Comparison of ENCODE assay signal across 23 mouse cellular contexts in the genomic region with DNA sequence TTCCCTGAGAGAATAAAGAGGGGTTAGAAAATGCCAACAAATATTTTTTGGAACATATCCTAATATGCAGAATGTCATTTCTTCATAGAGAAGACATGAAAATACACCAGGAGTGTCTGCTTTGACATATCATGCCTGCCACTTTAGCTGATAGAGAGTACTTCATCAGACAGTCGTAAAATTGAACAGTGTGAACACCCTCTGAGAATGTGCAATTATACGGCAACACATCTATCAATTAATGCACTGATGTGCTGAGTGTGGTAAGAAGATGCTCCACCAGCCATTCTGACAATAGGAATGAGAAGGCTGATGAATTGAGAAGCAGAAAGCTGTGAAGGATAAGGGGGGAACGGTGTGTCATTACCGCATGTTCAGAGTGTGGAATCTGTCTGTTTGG.
A peak's percentile ranks its signal among the peaks of the same experiment; 100 is the strongest.
DNase-seq lines count a peak whose midpoint lies in the region; ATAC-seq and TF ChIP-seq lines count a peak whose summit lies in the region.
"Had no signal": no experiment of that assay in that cellular context is flagged by ENCODE, and none has a peak within 500 bp of the region (broad histone marks: within the 10 kb centered on the region; RNA-seq: fewer than 3 reads in every experiment).

No protein-coding gene starts in this region.

- H3K4me2 ChIP-seq in forebrain, embryonic 14.5 days (ENCODE audit: low read length): no peak overlapping the region
- no peak overlapping the region for H3K4me2 ChIP-seq in forebrain, embryonic 13.5 days
- H3K4me2 ChIP-seq in forebrain, postnatal 0 days (ENCODE audit: low read depth): no peak overlapping the region
- no peak overlapping the region for H3K4me2 ChIP-seq in forebrain, embryonic 16.5 days (ENCODE audit: low read length)
- no peak overlapping the region for H3K4me2 ChIP-seq in neural tube, embryonic 14.5 days (ENCODE audit: low read depth, low read length)
- H3K4me2 ChIP-seq in neural tube, embryonic 15.5 days: no peak overlapping the region

- no peaks in the 10 kb centered on the region for H3K27me3 ChIP-seq in forebrain, embryonic 14.5 days (replicated peaks; ENCODE audit: control insufficient read depth, insufficient read depth, low read length)
- no peaks in the 10 kb centered on the region for H3K27me3 ChIP-seq in forebrain, embryonic 13.5 days
- H3K27me3 ChIP-seq in forebrain, postnatal 0 days (ENCODE audit: insufficient read depth, low read length): no peaks in the 10 kb centered on the region
- H3K27me3 ChIP-seq in forebrain, embryonic 16.5 days (replicated peaks; ENCODE audit: control insufficient read depth, insufficient read depth, low read length): no peaks in the 10 kb centered on the region
- no peaks in the 10 kb centered on the region for H3K27me3 ChIP-seq in neural tube, embryonic 14.5 days (ENCODE audit: control insufficient read depth, insufficient read depth, low read length)
- no peaks in the 10 kb centered on the region for H3K27me3 ChIP-seq in neural tube, embryonic 15.5 days (replicated peaks)
- H3K27me3 ChIP-seq: CH12.LX, Patski had no signal

- no peaks in the 10 kb centered on the region for H3K36me3 ChIP-seq in forebrain, embryonic 14.5 days (ENCODE audit: control insufficient read depth, insufficient read depth, low read length)
- no peaks in the 10 kb centered on the region for H3K36me3 ChIP-seq in forebrain, embryonic 13.5 days (ENCODE audit: poor library complexity, severe bottlenecking)
- H3K36me3 ChIP-seq in forebrain, postnatal 0 days (ENCODE audit: insufficient read depth): no peaks in the 10 kb centered on the region
- no peaks in the 10 kb centered on the region for H3K36me3 ChIP-seq in forebrain, embryonic 16.5 days (ENCODE audit: control insufficient read depth, insufficient read depth)
- no peaks in the 10 kb centered on the region for H3K36me3 ChIP-seq in neural tube, embryonic 14.5 days (ENCODE audit: control insufficient read depth, insufficient read depth, low read length)
- H3K36me3 ChIP-seq in neural tube, embryonic 15.5 days: no peaks in the 10 kb centered on the region
- H3K36me3 ChIP-seq: G1E had no signal

- no peaks in the 10 kb centered on the region for H3K9me3 ChIP-seq in forebrain, embryonic 14.5 days (replicated peaks; ENCODE audit: control insufficient read depth, low read length)
- H3K9me3 ChIP-seq in forebrain, embryonic 13.5 days (replicated peaks): no peaks in the 10 kb centered on the region
- H3K9me3 ChIP-seq in forebrain, postnatal 0 days (ENCODE audit: low read length): no peaks in the 10 kb centered on the region
- no peaks in the 10 kb centered on the region for H3K9me3 ChIP-seq in forebrain, embryonic 16.5 days (ENCODE audit: control insufficient read depth, low read length)
- no peaks in the 10 kb centered on the region for H3K9me3 ChIP-seq in neural tube, embryonic 14.5 days (ENCODE audit: control insufficient read depth, low read length)
- no peaks in the 10 kb centered on the region for H3K9me3 ChIP-seq in neural tube, embryonic 15.5 days (replicated peaks)
- H3K9me3 ChIP-seq: G1E had no signal

- no peak overlapping the region for H3K4me3 ChIP-seq in forebrain, embryonic 14.5 days (ENCODE audit: low read depth, low read length)
- no peak overlapping the region for H3K4me3 ChIP-seq in forebrain, embryonic 13.5 days
- no peak overlapping the region for H3K4me3 ChIP-seq in forebrain, postnatal 0 days (ENCODE audit: low read depth, low read length)
- no peak overlapping the region for H3K4me3 ChIP-seq in forebrain, embryonic 16.5 days (replicated peaks; ENCODE audit: low read length)
- no peak overlapping the region for H3K4me3 ChIP-seq in neural tube, embryonic 14.5 days (ENCODE audit: low read depth, low read length)
- no peak overlapping the region for H3K4me3 ChIP-seq in neural tube, embryonic 15.5 days (replicated peaks)

- H3K9ac ChIP-seq in forebrain, embryonic 14.5 days (ENCODE audit: low read length): no peak overlapping the region
- H3K9ac ChIP-seq in forebrain, embryonic 13.5 days: no peak overlapping the region
- no peak overlapping the region for H3K9ac ChIP-seq in forebrain, postnatal 0 days
- H3K9ac ChIP-seq in forebrain, embryonic 16.5 days (replicated peaks; ENCODE audit: low read depth, low read length): no peak overlapping the region
- H3K9ac ChIP-seq in neural tube, embryonic 14.5 days (replicated peaks; ENCODE audit: low read depth, low read length): no peak overlapping the region
- no peak overlapping the region for H3K9ac ChIP-seq in neural tube, embryonic 15.5 days (replicated peaks)

- 84% methylated on average over 4 of the region's 4 CpGs for WGBS in forebrain, embryonic 14.5 days
- WGBS in forebrain, embryonic 13.5 days: 76% methylated on average over 4 of the region's 4 CpGs
- 70% methylated on average over 4 of the region's 4 CpGs for WGBS in forebrain, postnatal 0 days
- 73% methylated on average over 4 of the region's 4 CpGs for WGBS in forebrain, embryonic 16.5 days
- WGBS in neural tube, embryonic 14.5 days: 59% methylated on average over 4 of the region's 4 CpGs
- 49% methylated on average over 4 of the region's 4 CpGs for WGBS in neural tube, embryonic 15.5 days

- ATAC-seq in forebrain, embryonic 14.5 days: no peak
- ATAC-seq in forebrain, embryonic 13.5 days: no peak
- peak; percentile 53; the same call in 1 of the 2 replicates for ATAC-seq in forebrain, postnatal 0 days
- ATAC-seq in forebrain, embryonic 16.5 days: no peak
- ATAC-seq in neural tube, embryonic 14.5 days (ENCODE audit: low read depth): 0 out of 2 replicates have a peak, but pooled peaks have one; percentile 54
- ATAC-seq in neural tube, embryonic 15.5 days (ENCODE audit: low FRiP score): no peak
- ATAC-seq: activated CD4-positive, CD25-positive, alpha-beta regulatory T cell, adult 4 months; CD4-positive, CD25-positive, alpha-beta regulatory T cell, adult 4 months; Patski had no signal

- no peaks in the 10 kb centered on the region for H3K4me1 ChIP-seq in forebrain, embryonic 14.5 days (ENCODE audit: control insufficient read depth, insufficient read depth, low read length)
- H3K4me1 ChIP-seq in forebrain, embryonic 13.5 days: no peaks in the 10 kb centered on the region
- H3K4me1 ChIP-seq in forebrain, postnatal 0 days (ENCODE audit: insufficient read depth): no peaks in the 10 kb centered on the region
- no peaks in the 10 kb centered on the region for H3K4me1 ChIP-seq in forebrain, embryonic 16.5 days (replicated peaks; ENCODE audit: control insufficient read depth, insufficient read depth, low read length)
- no peaks in the 10 kb centered on the region for H3K4me1 ChIP-seq in neural tube, embryonic 14.5 days (ENCODE audit: control insufficient read depth, insufficient read depth, low read length)
- no peaks in the 10 kb centered on the region for H3K4me1 ChIP-seq in neural tube, embryonic 15.5 days

- no peak for TF ChIP-seq CTCF in forebrain, postnatal 0 days (IDR thresholded peaks at IDR 0.05; ENCODE audit: low read depth)
- TF ChIP-seq CTCF in brain, embryonic 14.5 days (IDR thresholded peaks at IDR 0.05; ENCODE audit: borderline replicate concordance, extremely low read depth, insufficient read depth, insufficient read length): no peak

- no peak for TF ChIP-seq POLR2A in brain, embryonic 14.5 days (IDR thresholded peaks at IDR 0.05; ENCODE audit: borderline replicate concordance, extremely low read depth, insufficient read depth, insufficient read length, poor library complexity, severe bottlenecking)

- DNase-seq in forebrain, embryonic 14.5 days (ENCODE audit: low spot score): peak; percentile 9
- DNase-seq in forebrain, postnatal 0 days: no peak
- DNase-seq in brain, embryonic 14.5 days (ENCODE audit: low read depth): peak; percentile 15
- DNase-seq in right cerebral cortex, adult 18-20 months: no peak
- DNase-seq: adrenal gland, adult 2 months; adrenal gland, adult 8-10 months; adrenal gland, postnatal 10 days; adrenal gland, postnatal 14 days; adrenal gland, postnatal 25 days; adrenal gland, postnatal 36 days; B cell, adult 2 months; cerebellum, adult 11 months; cerebellum, adult 11-12 months; cerebellum, adult 18-20 months had no signal

- no peak overlapping the region for H3K27ac ChIP-seq in forebrain, embryonic 14.5 days (ENCODE audit: low read depth, low read length)
- H3K27ac ChIP-seq in forebrain, embryonic 13.5 days: no peak overlapping the region
- no peak overlapping the region for H3K27ac ChIP-seq in forebrain, postnatal 0 days (ENCODE audit: low read depth, low read length)
- no peak overlapping the region for H3K27ac ChIP-seq in forebrain, embryonic 16.5 days (ENCODE audit: low read length)
- no peak overlapping the region for H3K27ac ChIP-seq in neural tube, embryonic 14.5 days (ENCODE audit: low read depth, low read length)
- no peak overlapping the region for H3K27ac ChIP-seq in neural tube, embryonic 15.5 days (replicated peaks)

Comparison
In these comparisons a context has a peak if more than half of its experiments do, and no peak if none do; other contexts are left out.
1. ATAC-seq: peak in forebrain, postnatal 0 days (single experiment) and neural tube, embryonic 14.5 days (single experiment); none in forebrain, embryonic 14.5 days (single experiment), forebrain, embryonic 13.5 days (single experiment), forebrain, embryonic 16.5 days (single experiment) and neural tube, embryonic 15.5 days (single experiment).
2. DNase-seq: peak in forebrain, embryonic 14.5 days (single experiment) and brain, embryonic 14.5 days (single experiment); none in forebrain, postnatal 0 days (single experiment) and right cerebral cortex, adult 18-20 months (single experiment).